Mouse (Mus musculus) layer of hippocampus, adult 18-20 months (tissue): ENCODE measurements around the gene Tut1. TPM values are rescaled to one million over a fixed set of nuclear protein-coding genes. Genes with fewer than 3 reads are reported as not detected.
"Not testable (repeated sequence)": the region's sequence is repeated elsewhere in the genome, so short reads cannot be mapped to it uniquely, and the experiment has no call there.

Source experiments
- DNase-seq, 2 experiments: peaks; one replicate each; pipeline ENCODE4 v3.0.0; 2022; ENCODE audit warnings: low spot score in 2 of 2
- total RNA-seq, 2 experiments: library from RNA; stranded (reverse); gene quantifications; 2 replicates each; pipeline ENCODE4 v1.2.3; 2021

Gene Tut1
- total RNA-seq, 2 experiments from 2014 or later: 21.9 to 22.5 TPM

GRCm38 (mm10) chr19:8942276-8942964 is 11.2 kb upstream of the Tut1 start:
- DNase-seq: peak in 1 of 2 experiments; percentile 49

GRCm38 (mm10) chr19:8943047-8943446 is 10.6 kb upstream of the Tut1 start:
- DNase-seq: no peak

- no peak for DNase-seq
Measured at GRCm38 (mm10) chr19:8944062-8944461, 9.6 kb upstream of the Tut1 start.

- DNase-seq: no peak
Measured at GRCm38 (mm10) chr19:8944750-8945149, 8.9 kb upstream of the Tut1 start.

- DNase-seq: no peak
Measured at GRCm38 (mm10) chr19:8945251-8945650, 8.4 kb upstream of the Tut1 start.

GRCm38 (mm10) chr19:8946929-8947328 is 6.7 kb upstream of the Tut1 start:
- DNase-seq: no peak

- no peak for DNase-seq
Measured at GRCm38 (mm10) chr19:8950190-8950589, 3.5 kb upstream of the Tut1 start.

GRCm38 (mm10) chr19:8952241-8952640 is 1.4 kb upstream of the Tut1 start:
- DNase-seq: no peak

- no peak for DNase-seq
Measured at GRCm38 (mm10) chr19:8954171-8954570, 524 bp downstream of the Tut1 start.

GRCm38 (mm10) chr19:8962256-8962655 is 8.6 kb downstream of the Tut1 start:
- DNase-seq: no peak

GRCm38 (mm10) chr19:8965075-8965474 is 11.4 kb downstream of the Tut1 start:
- no peak for DNase-seq

- no peak for DNase-seq
Measured at GRCm38 (mm10) chr19:8965771-8966170, 12.1 kb downstream of the Tut1 start.

- DNase-seq: no peak
Measured at GRCm38 (mm10) chr19:8966198-8966589, 12.5 kb downstream of the Tut1 start.

GRCm38 (mm10) chr19:8966590-8967372 is 13.1 kb downstream of the Tut1 start, which contains the start of gene Eef1g:
Gene Eef1g (plus strand): TSS chr19:8967041.
- peak; percentile 100 for DNase-seq

GRCm38 (mm10) chr19:8967373-8967743 is 13.7 kb downstream of the Tut1 start:
- DNase-seq: no peak

GRCm38 (mm10) chr19:8967893-8968292 is 14.2 kb downstream of the Tut1 start:
- DNase-seq: no peak

- not testable (repeated sequence) for DNase-seq
Measured at GRCm38 (mm10) chr19:8972491-8972890, 18.8 kb downstream of the Tut1 start.

- DNase-seq: no peak
Measured at GRCm38 (mm10) chr19:8974638-8975037, 21.0 kb downstream of the Tut1 start.

- no peak for DNase-seq
Measured at GRCm38 (mm10) chr19:8975491-8975890, 21.8 kb downstream of the Tut1 start.

- no peak for DNase-seq
Measured at GRCm38 (mm10) chr19:8976535-8976934, 22.9 kb downstream of the Tut1 start.

GRCm38 (mm10) chr19:8980771-8981170 is 27.1 kb downstream of the Tut1 start:
- no peak for DNase-seq

- peak in 1 of 2 experiments; percentile 43 for DNase-seq
Measured at GRCm38 (mm10) chr19:8981450-8982168, 28.0 kb downstream of the Tut1 start.
